Mouse (Mus musculus) heart, postnatal 10 days (tissue): ENCODE results near the gene Tomm40l. TPM values are rescaled to one million over a fixed set of nuclear protein-coding genes. Genes with fewer than 3 reads are reported as not detected.
"Not testable (repeated sequence)": the region's sequence is repeated elsewhere in the genome, so short reads cannot be mapped to it uniquely, and the experiment has no call there.

Source experiments
- DNase-seq, 2 experiments: peaks; one replicate each; pipeline ENCODE4 v3.0.0; 2021
- intact Hi-C: fragments of 180-260 bp; cut with DNase I; formaldehyde crosslinking; loops from one replicate; pipeline ENCODE4 v1.15.1; 2025
- total RNA-seq, 2 experiments: library from RNA; stranded (reverse); gene quantifications; 2 replicates each; pipeline ENCODE4 v1.2.3; 2021

Gene Tomm40l
- total RNA-seq, 2 experiments from 2014 or later = 88.9 to 95.9 TPM

- intact Hi-C loops = no loop called here
- peak in 1 of 2 experiments; percentile 50 for DNase-seq
Measured at GRCm38 (mm10) chr1:171250680-171251593, 28.6 kb upstream of the Tomm40l start, which contains the start of gene Ndufs2. Gene Ndufs2, minus strand, starts transcription at chr1:171251388.

GRCm38 (mm10) chr1:171249913-171250600 is 27.7 kb upstream of the Tomm40l start, which contains the start of gene Adamts4:
Gene Adamts4, plus strand, starts transcription at chr1:171250421.
- intact Hi-C loops = no loop called here
- peak; percentile 82 for DNase-seq

- intact Hi-C loops = no loop called here
Measured at GRCm38 (mm10) chr1:171248386-171249226, 26.3 kb upstream of the Tomm40l start.

GRCm38 (mm10) chr1:171247916-171248315 is 25.6 kb upstream of the Tomm40l start:
- DNase-seq = peak in 1 of 2 experiments; percentile 53
- intact Hi-C loops = loop anchor here (1.0 to 2.0 kb wide), 2 partner anchors 15 to 33 kb away; partner anchors contain the start of gene Ppox

More at GRCm38 (mm10) chr1:171248386-171249226, 26.3 kb upstream of the Tomm40l start:
- peak in 1 of 2 experiments; percentile 33 for DNase-seq

- intact Hi-C loops = loop anchor here (1.0 to 2.0 kb wide), 2 partner anchors 15 to 34 kb away; partner anchors contain the start of gene Ppox
- DNase-seq = no peak
Measured at GRCm38 (mm10) chr1:171247453-171247841, 25.1 kb upstream of the Tomm40l start.

- DNase-seq = peak; percentile 98 to 99
- intact Hi-C loops = loop anchor here (1.0 to 2.0 kb wide), 2 partner anchors 16 to 34 kb away; partner anchors contain the start of gene Ppox
Measured at GRCm38 (mm10) chr1:171246709-171247452, 24.6 kb upstream of the Tomm40l start.

- no peak for DNase-seq
- intact Hi-C loops = loop anchor here (2.0 kb wide), 1 partner anchor 23 kb away; the partner anchor contains the start of gene Tomm40l
Measured at GRCm38 (mm10) chr1:171245353-171245752, 23.0 kb upstream of the Tomm40l start.

GRCm38 (mm10) chr1:171241952-171242351 is 19.6 kb upstream of the Tomm40l start:
- DNase-seq, intact Hi-C loops: not testable (repeated sequence)

- intact Hi-C loops = no loop called here
- DNase-seq = no peak
Measured at GRCm38 (mm10) chr1:171240911-171241310, 18.6 kb upstream of the Tomm40l start.

- DNase-seq = peak; percentile 68
- intact Hi-C loops = loop anchor here (1.0 to 5.0 kb wide), 2 partner anchors 14 to 123 kb away; no protein-coding TSS in a partner anchor
Measured at GRCm38 (mm10) chr1:171239992-171240744, 17.9 kb upstream of the Tomm40l start.

- intact Hi-C loops = loop anchor here (5.0 kb wide), 1 partner anchor 121 kb away; no protein-coding TSS in a partner anchor
Measured at GRCm38 (mm10) chr1:171238463-171238862, 16.1 kb upstream of the Tomm40l start.

GRCm38 (mm10) chr1:171237438-171237837 is 15.1 kb upstream of the Tomm40l start:
- intact Hi-C loops = loop anchor here (5.0 kb wide), 1 partner anchor 120 kb away; no protein-coding TSS in a partner anchor
- no peak for DNase-seq

More at GRCm38 (mm10) chr1:171238463-171238862, 16.1 kb upstream of the Tomm40l start:
- peak; percentile 67 to 74 for DNase-seq

- intact Hi-C loops = loop anchor here (5.0 kb wide), 1 partner anchor 118 kb away; no protein-coding TSS in a partner anchor
- no peak for DNase-seq
Measured at GRCm38 (mm10) chr1:171235791-171236190, 13.5 kb upstream of the Tomm40l start.

- no peak for DNase-seq
- intact Hi-C loops = no loop called here
Measured at GRCm38 (mm10) chr1:171234538-171234937, 12.2 kb upstream of the Tomm40l start.

GRCm38 (mm10) chr1:171234126-171234525 is 11.8 kb upstream of the Tomm40l start, which contains the start of gene Fcer1g:
Gene Fcer1g, minus strand, starts transcription at chr1:171234365.
- DNase-seq = no peak

GRCm38 (mm10) chr1:171232800-171233730 is 10.8 kb upstream of the Tomm40l start:
- DNase-seq = no peak
- intact Hi-C loops = no loop called here

More at GRCm38 (mm10) chr1:171234126-171234525, 11.8 kb upstream of the Tomm40l start, which contains the start of gene Fcer1g:
- intact Hi-C loops = no loop called here

GRCm38 (mm10) chr1:171232348-171232747 is 10.0 kb upstream of the Tomm40l start:
- intact Hi-C loops = no loop called here
- DNase-seq = no peak
